Mouse (Mus musculus) cortical plate, adult 2 months (tissue): Measurements from ENCODE around the gene Sbk1.

Experiments
- CTCF ChIP-seq: fragments of 200-500 bp; IDR thresholded peaks from 2 replicates; pipeline ENCODE4 v1.5.1; 2011; ENCODE audit warnings: mild to moderate bottlenecking, control low read depth, low read length; ENCODE audit not compliant: insufficient read depth; ENCODE audit errors: extremely low read depth
- POLR2A ChIP-seq: fragments of 200-500 bp; IDR thresholded peaks from 2 replicates; pipeline ENCODE4 v1.6.1; 2011; ENCODE audit warnings: mild to moderate bottlenecking, low read length, control low read depth; ENCODE audit not compliant: insufficient read depth; ENCODE audit errors: extremely low read depth

DNA sequence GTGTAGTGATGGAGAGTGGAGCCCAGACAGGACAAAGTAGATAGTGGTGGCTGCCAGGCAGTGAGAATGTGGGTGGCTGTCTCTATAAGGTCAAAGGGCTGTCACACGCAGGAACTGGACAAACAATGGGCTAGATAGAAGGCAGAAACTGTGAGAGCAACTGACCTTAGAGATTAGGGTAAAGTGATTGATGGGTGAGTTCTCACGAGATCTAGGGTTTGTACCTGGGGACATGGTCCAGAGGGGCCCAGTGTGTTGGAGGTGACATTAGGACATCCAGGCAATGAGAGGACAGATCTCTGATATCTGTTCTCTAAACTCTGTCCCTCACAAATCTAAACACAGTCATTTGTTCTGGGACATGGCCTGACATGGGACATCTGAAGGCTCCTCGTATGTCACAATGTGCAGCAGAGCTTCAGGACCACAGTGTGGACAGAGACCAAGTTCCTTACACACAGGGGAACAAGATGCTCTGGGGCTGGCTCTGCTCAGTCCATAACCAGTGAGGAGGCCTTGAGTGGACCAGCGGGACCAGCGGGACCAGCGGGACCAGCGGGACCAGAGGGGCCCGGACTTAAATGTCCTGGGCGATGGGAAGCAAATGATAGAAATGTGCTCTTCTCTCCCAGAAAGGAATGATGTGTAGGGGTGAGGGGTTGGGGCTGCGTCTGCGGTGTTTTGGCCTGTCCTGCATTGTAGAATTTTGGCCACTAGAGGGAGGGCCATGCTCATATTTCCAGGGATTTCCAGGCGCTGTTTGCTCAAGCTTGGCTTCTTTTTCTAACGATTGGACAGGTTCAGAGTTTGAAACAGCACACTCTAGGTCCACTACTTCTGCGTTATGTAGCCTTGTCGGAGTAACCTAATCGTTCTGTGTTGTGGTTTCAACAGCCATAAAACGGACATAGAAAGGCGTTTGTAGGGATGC is 11.9 kb upstream of the Sbk1 start:
- TF ChIP-seq CTCF, result peak; percentile 96
- TF ChIP-seq POLR2A, result no peak
